Mouse (Mus musculus) ES-Bruce4 (cell line): ENCODE data around the gene Adcy5.

Source experiments
- CTCF ChIP-seq: IDR thresholded peaks from one replicate; pipeline ENCODE4 v1.8.1; 2011; ENCODE audit warnings: low read depth, low read length
- POLR2A ChIP-seq: IDR thresholded peaks from one replicate; pipeline ENCODE4 v1.8.1; 2011; ENCODE audit warnings: low read length; ENCODE audit not compliant: insufficient read depth

DNA sequence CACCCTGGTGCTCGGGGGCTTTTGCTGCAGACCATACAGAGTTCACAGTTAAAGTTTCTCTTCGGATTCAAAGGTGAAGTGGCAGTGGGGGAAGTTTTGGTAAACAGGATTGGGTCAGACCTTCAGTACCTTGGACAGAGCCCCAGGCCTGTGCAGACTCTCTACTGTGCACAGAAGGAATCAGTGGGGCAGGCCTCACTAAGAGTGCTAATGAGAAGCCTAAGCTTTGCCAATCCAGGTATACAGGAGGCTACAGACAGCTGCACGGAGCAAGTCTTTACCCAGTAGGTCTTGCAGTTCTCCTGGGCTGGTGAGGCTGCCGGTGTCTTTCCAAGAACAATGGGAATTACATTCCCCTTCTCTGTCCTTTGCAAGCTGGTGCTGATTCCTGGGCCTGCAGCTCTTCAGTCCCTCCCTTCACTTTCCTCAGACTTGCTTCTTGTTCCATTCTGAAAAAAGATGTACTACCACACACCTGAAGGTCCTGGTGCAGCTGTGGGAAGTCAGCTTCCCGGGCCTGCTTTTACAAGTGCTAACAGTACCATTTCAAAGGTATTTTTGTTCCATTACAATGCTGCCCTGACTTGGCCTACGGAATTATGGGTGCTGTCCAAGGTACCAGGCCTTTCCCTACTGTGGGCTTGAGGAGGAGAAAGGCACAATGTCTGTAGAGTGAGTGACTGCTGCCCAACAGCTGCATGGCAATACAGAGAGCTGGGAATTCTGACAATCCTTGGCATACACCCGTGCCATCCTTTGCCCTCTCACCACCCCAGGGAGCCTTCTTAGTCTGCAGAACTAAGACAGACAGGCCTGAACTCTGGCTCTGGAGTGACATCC lies 148.0 kb downstream of the Adcy5 start:
- no peak for TF ChIP-seq CTCF
- no peak for TF ChIP-seq POLR2A
